Mouse (Mus musculus) intestine, postnatal 0 days (tissue): ENCODE measurements around the gene Sh3bgrl2. TPM values are rescaled to one million over a fixed set of nuclear protein-coding genes. Genes with fewer than 3 reads are reported as not detected.

ENCODE experiments used
- ATAC-seq: fragments of 200-750 bp; cut with Nextera tagmentation; 2 replicates; pipeline ENCODE4 v1.8.0; 2017; ENCODE audit warnings: mild to moderate bottlenecking, moderate TSS enrichment, moderate library complexity
- H3K27ac ChIP-seq: fragments of 300-500 bp; sonication (generic); 2 replicates; pipeline ENCODE4 v1.5.1; 2014; ENCODE audit warnings: mild to moderate bottlenecking, low read depth, low read length, moderate library complexity
- H3K27me3 ChIP-seq: fragments of 300-500 bp; sonication (generic); replicated peaks from 2 replicates; pipeline ENCODE4 v1.6.1; 2014; ENCODE audit warnings: low read length, mixed read lengths; ENCODE audit not compliant: control insufficient read depth, insufficient read depth
- H3K36me3 ChIP-seq: fragments of 300-500 bp; sonication (generic); 2 replicates; pipeline ENCODE4 v1.6.1; 2014; ENCODE audit warnings: mild to moderate bottlenecking, moderate library complexity; ENCODE audit not compliant: control insufficient read depth, insufficient read depth
- H3K4me1 ChIP-seq: fragments of 300-500 bp; sonication (generic); replicated peaks from 2 replicates; pipeline ENCODE4 v1.6.1; 2014; ENCODE audit warnings: antibody characterized with exemption, low read length, mixed read lengths; ENCODE audit not compliant: control insufficient read depth, insufficient read depth
- H3K4me2 ChIP-seq: fragments of 300-500 bp; sonication (generic); replicated peaks from 2 replicates; pipeline ENCODE4 v1.6.1; 2014; ENCODE audit warnings: low read depth, mild to moderate bottlenecking, moderate library complexity
- H3K4me3 ChIP-seq: fragments of 300-500 bp; sonication (generic); 2 replicates; pipeline ENCODE4 v1.5.1; 2014; ENCODE audit warnings: low read depth, low read length
- H3K9ac ChIP-seq: fragments of 300-500 bp; sonication (generic); 2 replicates; pipeline ENCODE4 v1.6.1; 2014; ENCODE audit warnings: mild to moderate bottlenecking, low read depth, low read length
- H3K9me3 ChIP-seq: fragments of 300-500 bp; sonication (generic); 2 replicates; pipeline ENCODE4 v1.6.1; 2016; ENCODE audit warnings: mixed run types; ENCODE audit not compliant: control insufficient read depth
- CTCF ChIP-seq: sonication (generic); IDR thresholded peaks from 2 replicates; pipeline ENCODE4 v1.5.1; 2016; ENCODE audit warnings: low read depth, mild to moderate bottlenecking, control low read depth, antibody characterized with exemption, moderate library complexity
- WGBS: fragments of 180-500 bp; shearing (Covaris S2); extraction: QIAGEN DNeasy Blood & Tissue Kit; methylation state at CpG from one replicate; pipeline ENCODE4 v1.1.7; 2014; 5-methylcytosine and 5-hydroxymethylcytosine counted together
- polyA plus RNA-seq: library from polyadenylated mRNA; unstranded; fragments of >200 nt; fragmentation: Nextera tagmentation; extraction: Ambion mirVana; gene quantifications from 2 replicates; pipeline ENCODE4 v1.2.1, GENCODE M21; 2015

Sh3bgrl2 gene
- polyA plus RNA-seq, 1 experiment from 2014 or later: 21.7 TPM

GRCm38 (mm10) chr9:83566141-83566540 is 18.0 kb downstream of the Sh3bgrl2 start:
- WGBS: 59% methylated on average over 6 of the region's 6 CpGs
- no peak overlapping the region for H3K4me3 ChIP-seq
- 0 out of 2 replicates have a peak, but pooled peaks cover 3% of the 10 kb centered on the region for H3K4me1 ChIP-seq
- no peak for ATAC-seq
- H3K9me3 ChIP-seq: no peaks in the 10 kb centered on the region
- no peak overlapping the region for H3K9ac ChIP-seq
- no peaks in the 10 kb centered on the region for H3K27me3 ChIP-seq
- H3K36me3 ChIP-seq: no peaks in the 10 kb centered on the region
- TF ChIP-seq CTCF: no peak
- H3K27ac ChIP-seq: no peak overlapping the region
- H3K4me2 ChIP-seq: no peak overlapping the region

DNA sequence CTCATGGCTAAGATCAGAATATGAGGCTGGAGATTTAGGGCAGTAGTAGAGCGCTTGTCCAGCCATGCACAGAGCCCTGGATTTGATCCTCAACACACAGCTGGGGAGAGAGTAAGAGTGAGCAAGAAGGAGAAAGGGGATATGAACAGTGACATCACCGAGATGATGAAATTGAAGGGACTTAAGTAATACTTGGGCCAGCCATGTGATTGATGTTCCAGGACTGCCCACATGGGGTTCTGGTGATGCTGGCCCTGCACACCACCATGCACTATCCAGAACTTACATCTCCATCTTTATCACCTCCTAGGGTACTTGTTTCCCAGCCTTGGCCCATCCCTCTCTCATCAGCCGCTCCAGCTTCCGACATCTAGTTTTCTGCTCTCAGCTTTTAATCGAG is 20.0 kb downstream of the Sh3bgrl2 start:
- Histone ChIP-seq H3K27me3 (no peaks in the 10 kb centered on the region), H3K9ac (no peak overlapping the region), H3K4me2 (no peak overlapping the region), H3K4me1 (0 out of 2 replicates have a peak, but pooled peaks cover 12% of the 10 kb centered on the region), H3K36me3 (no peaks in the 10 kb centered on the region), H3K4me3 (no peak overlapping the region), H3K27ac (no peak overlapping the region), H3K9me3 (no peaks in the 10 kb centered on the region)
- no peak for ATAC-seq
- WGBS: 93% methylated on average over 5 of the region's 5 CpGs
- no peak for TF ChIP-seq CTCF

- TF ChIP-seq CTCF: no peak
- no peak for ATAC-seq
Measured at GRCm38 (mm10) chr9:83568937-83569336, 20.8 kb downstream of the Sh3bgrl2 start.

DNA sequence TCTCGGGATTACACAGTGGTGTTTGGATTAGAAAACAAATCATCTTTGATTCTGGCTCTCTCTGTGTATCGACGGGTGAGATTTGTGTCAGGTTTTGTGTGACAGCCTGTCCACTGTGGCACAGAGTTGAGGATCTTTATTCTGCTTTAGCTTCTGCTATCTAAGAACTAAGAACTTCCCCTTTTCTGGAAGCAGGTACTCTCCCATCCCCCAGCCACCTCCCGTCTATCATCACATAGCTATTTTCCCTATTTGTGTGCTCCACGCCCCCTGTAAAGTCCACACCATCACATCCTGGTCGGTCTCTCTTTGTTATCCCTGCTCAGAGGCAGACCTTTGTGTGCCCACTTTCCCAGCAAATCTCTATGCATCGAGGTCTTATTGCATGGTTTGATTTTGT is 21.8 kb downstream of the Sh3bgrl2 start:
- 58% methylated on average over 7 of the region's 7 CpGs for WGBS
- H3K27me3 ChIP-seq: no peaks in the 10 kb centered on the region
- no peak for TF ChIP-seq CTCF

More at GRCm38 (mm10) chr9:83568937-83569336, 20.8 kb downstream of the Sh3bgrl2 start:
- WGBS: 77% methylated on average over 3 of the region's 3 CpGs
- no peaks in the 10 kb centered on the region for H3K27me3 ChIP-seq
- H3K4me3 ChIP-seq: no peak overlapping the region
- H3K4me1 ChIP-seq: peaks cover 12% of the 10 kb centered on the region; the same call in 1 of the 2 replicates
- H3K36me3 ChIP-seq: no peaks in the 10 kb centered on the region
- H3K4me2 ChIP-seq: no peak overlapping the region
- no peaks in the 10 kb centered on the region for H3K9me3 ChIP-seq
- H3K27ac ChIP-seq: no peak overlapping the region
- H3K9ac ChIP-seq: no peak overlapping the region

GRCm38 (mm10) chr9:83571315-83571714 is 23.2 kb downstream of the Sh3bgrl2 start:
- no peak overlapping the region for H3K27ac ChIP-seq
- TF ChIP-seq CTCF: no peak
- H3K4me2 ChIP-seq: no peak overlapping the region
- H3K4me3 ChIP-seq: no peak overlapping the region
- H3K36me3 ChIP-seq: no peaks in the 10 kb centered on the region
- no peak overlapping the region for H3K9ac ChIP-seq
- peaks cover 12% of the 10 kb centered on the region; the same call in 1 of the 2 replicates for H3K4me1 ChIP-seq
- no peaks in the 10 kb centered on the region for H3K9me3 ChIP-seq
- ATAC-seq: no peak
- 79% methylated on average over 3 of the region's 3 CpGs for WGBS
- no peaks in the 10 kb centered on the region for H3K27me3 ChIP-seq

More for the DNA sequence above, 21.8 kb downstream of the Sh3bgrl2 start:
- H3K36me3 ChIP-seq: no peaks in the 10 kb centered on the region
- H3K27ac ChIP-seq: no peak overlapping the region
- H3K4me2 ChIP-seq: no peak overlapping the region
- no peak overlapping the region for H3K4me3 ChIP-seq
- no peaks in the 10 kb centered on the region for H3K9me3 ChIP-seq
- no peak for ATAC-seq
- H3K4me1 ChIP-seq: peaks cover 12% of the 10 kb centered on the region; the same call in 1 of the 2 replicates
- H3K9ac ChIP-seq: no peak overlapping the region

- Histone ChIP-seq H3K27ac (0 out of 2 replicates have a peak overlapping the region, but pooled peaks have one; percentile 9), H3K4me3 (no peak overlapping the region), H3K36me3 (no peaks in the 10 kb centered on the region), H3K4me2 (no peak overlapping the region), H3K9me3 (no peaks in the 10 kb centered on the region), H3K4me1 (peaks cover 12% of the 10 kb centered on the region; the same call in 1 of the 2 replicates), H3K27me3 (no peaks in the 10 kb centered on the region), H3K9ac (no peak overlapping the region)
- 38% methylated on average over 2 of the region's 2 CpGs for whole genome bisulfite sequencing
- no peak for TF ChIP-seq CTCF
- peak; percentile 28; the same call in 1 of the 2 replicates for ATAC-seq
Measured at GRCm38 (mm10) chr9:83572326-83572725, 24.2 kb downstream of the Sh3bgrl2 start.
